8 mouse cellular contexts compared by ENCODE assay signal in genomic region chr10:128212871-128213323, GRCm38 (mm10). TPM values are rescaled to one million over a fixed set of nuclear protein-coding genes. Genes with fewer than 3 reads are reported as not detected.
DNase-seq lines count a peak whose midpoint lies in the region; ATAC-seq and TF ChIP-seq lines count a peak whose summit lies in the region.

No protein-coding gene starts in this region.

- H3K4me3 ChIP-seq in forebrain, embryonic 14.5 days (ENCODE audit: low read depth, low read length) = peak overlapping the region; percentile 6; the same call in 1 of the 2 replicates
- peak overlapping the region; percentile 21 for H3K4me3 ChIP-seq in hindbrain, embryonic 13.5 days
- peak overlapping the region; percentile 38 for H3K4me3 ChIP-seq in left cerebral cortex, adult 2 months
- H3K4me3 ChIP-seq in macrophage (ENCODE audit: inconsistent target) = peak overlapping the region; percentile 22

- H3K27ac ChIP-seq in forebrain, embryonic 14.5 days (ENCODE audit: low read depth, low read length) = no peak overlapping the region
- H3K27ac ChIP-seq in hindbrain, embryonic 13.5 days = no peak overlapping the region
- no peak overlapping the region for H3K27ac ChIP-seq in left cerebral cortex, adult 2 months
- H3K27ac ChIP-seq in macrophage = no peak overlapping the region

- 2% methylated on average over 18 of the region's 18 CpGs for WGBS in forebrain, embryonic 14.5 days
- under 1% methylated on average over 18 of the region's 18 CpGs for WGBS in hindbrain, embryonic 13.5 days
- WGBS in macrophage (ENCODE audit: missing documents) = 2% methylated on average over 18 of the region's 18 CpGs

- H3K27me3 ChIP-seq in forebrain, embryonic 14.5 days (replicated peaks; ENCODE audit: control insufficient read depth, insufficient read depth, low read length) = 0 out of 2 replicates have a peak, but pooled peaks cover 2% of the 10 kb centered on the region
- peaks cover 16% of the 10 kb centered on the region for H3K27me3 ChIP-seq in hindbrain, embryonic 13.5 days

- 0 out of 2 replicates have a peak, but pooled peaks cover 3% of the 10 kb centered on the region for H3K36me3 ChIP-seq in forebrain, embryonic 14.5 days (ENCODE audit: control insufficient read depth, insufficient read depth, low read length)
- 0 out of 2 replicates have a peak, but pooled peaks cover 4% of the 10 kb centered on the region for H3K36me3 ChIP-seq in hindbrain, embryonic 13.5 days
- no peaks in the 10 kb centered on the region for H3K36me3 ChIP-seq in macrophage (ENCODE audit: inconsistent target)

- peak overlapping the region; percentile 43 for H3K4me2 ChIP-seq in forebrain, embryonic 14.5 days (ENCODE audit: low read length)
- H3K4me2 ChIP-seq in hindbrain, embryonic 13.5 days = peak overlapping the region; percentile 50

- peak overlapping the region; percentile 25; the same call in 1 of the 2 replicates for H3K9ac ChIP-seq in forebrain, embryonic 14.5 days (ENCODE audit: low read length)
- H3K9ac ChIP-seq in hindbrain, embryonic 13.5 days = no peak overlapping the region

- H3K4me1 ChIP-seq in forebrain, embryonic 14.5 days (ENCODE audit: control insufficient read depth, insufficient read depth, low read length) = peaks cover 4% of the 10 kb centered on the region; the same call in 1 of the 2 replicates
- peaks cover 14% of the 10 kb centered on the region for H3K4me1 ChIP-seq in hindbrain, embryonic 13.5 days (replicated peaks)

- peak; percentile 25; the same call in 1 of the 2 replicates for ATAC-seq in forebrain, embryonic 14.5 days
- 0 out of 2 replicates have a peak, but pooled peaks have one; percentile 15 for ATAC-seq in hindbrain, embryonic 13.5 days (ENCODE audit: low FRiP score)

- intact Hi-C loops in left cerebral cortex, adult 2 months (cut with DNase I) = loop anchor here (1.0 kb wide), 1 partner anchor 71 kb away; no protein-coding TSS in a partner anchor

- TF ChIP-seq CTCF in left cerebral cortex, adult 2 months (IDR thresholded peaks at IDR 0.05) = peak; percentile 78

- DNase-seq in NIH3T3 (ENCODE audit: low read depth) = peak; percentile 79
- peak; percentile 80 for DNase-seq in cerebellum, adult 11-12 months
- DNase-seq in forebrain, embryonic 14.5 days (ENCODE audit: low spot score) = peak; percentile 74
- peak; percentile 44 to 65 for DNase-seq in left cerebral cortex, adult 2 months (ENCODE audit: extremely low spot score in 1 of 2, low spot score in 2 of 2)
- DNase-seq in retina, postnatal 1 day = peak; percentile 78
- peak; percentile 78 for DNase-seq in thymus, postnatal 4 days

- H3K9me3 ChIP-seq in forebrain, embryonic 14.5 days (replicated peaks; ENCODE audit: control insufficient read depth, low read length) = no peaks in the 10 kb centered on the region
- H3K9me3 ChIP-seq in hindbrain, embryonic 13.5 days = no peaks in the 10 kb centered on the region

- peaks cover 4% of the 10 kb centered on the region; the same call in 1 of the 2 replicates for H3K79me2 ChIP-seq in macrophage (ENCODE audit: inconsistent target)

RNA-seq across cellular contexts. Expression of gene Spryd4, which starts 1.3 kb away (rescaled TPM):
- polyA plus RNA-seq in forebrain, embryonic 14.5 days (2014; fragmentation: Nextera tagmentation; extraction: Ambion mirVana) = 22.8 and 23.8 TPM in 2 replicates
- 19.6 and 21.7 TPM in 2 replicates for polyA plus RNA-seq in hindbrain, embryonic 13.5 days (2015; fragmentation: Nextera tagmentation; extraction: Ambion mirVana)
- total RNA-seq in left cerebral cortex, adult 2 months (2021) = 10 to 100 TPM in 1 of 2 experiments, 1 to 10 TPM in 1; 9.5 to 10.4 TPM
- 1 to 10 TPM in 16 of 26 experiments, under 1 TPM in 3, not detected in 7; 0.67 to 5.1 (median 2.5) TPM for total RNA-seq in macrophage (2018; cell fraction: chromatin; rRNA removed)
- 1 to 10 TPM; 3.5 to 10.0 (median 7.2) TPM for total RNA-seq in macrophage (2018; cell fraction: cytosol; rRNA removed)
- total RNA-seq in macrophage (2018; cell fraction: nucleus; rRNA removed) = 1 to 10 TPM in 24 of 26 experiments, under 1 TPM in 2; 0.67 to 8.2 (median 3.6) TPM
- 5.3 to 10.6 TPM (median 6.9 TPM) in 3 replicates for polyA plus RNA-seq in macrophage (2018)

RNA-seq across cellular contexts. Expression of gene Mip, which starts 12.7 kb away (rescaled TPM):
- polyA plus RNA-seq in forebrain, embryonic 14.5 days (2014; fragmentation: Nextera tagmentation; extraction: Ambion mirVana) = 0.19 and 0.22 TPM in 2 replicates
- 0.14 and 0.21 TPM in 2 replicates for polyA plus RNA-seq in hindbrain, embryonic 13.5 days (2015; fragmentation: Nextera tagmentation; extraction: Ambion mirVana)
- total RNA-seq in left cerebral cortex, adult 2 months (2021) = not detected
- total RNA-seq in macrophage (2018; cell fraction: chromatin; rRNA removed) = not detected
- not detected for total RNA-seq in macrophage (2018; cell fraction: cytosol; rRNA removed)
- total RNA-seq in macrophage (2018; cell fraction: nucleus; rRNA removed) = not detected
- not detected in 3 replicates for polyA plus RNA-seq in macrophage (2018)

RNA-seq across cellular contexts. Expression of gene Gls2, which starts 18.6 kb away (rescaled TPM):
- 0.32 and 0.95 TPM in 2 replicates for polyA plus RNA-seq in forebrain, embryonic 14.5 days (2014; fragmentation: Nextera tagmentation; extraction: Ambion mirVana)
- 0.75 and 1.3 TPM in 2 replicates for polyA plus RNA-seq in hindbrain, embryonic 13.5 days (2015; fragmentation: Nextera tagmentation; extraction: Ambion mirVana)
- 10 to 100 TPM; 36.2 to 37.1 TPM for total RNA-seq in left cerebral cortex, adult 2 months (2021)
- 10 to 100 TPM in 1 of 26 experiments, 1 to 10 TPM in 6, under 1 TPM in 2, not detected in 17; 0.55 to 20.1 (median 1.7) TPM for total RNA-seq in macrophage (2018; cell fraction: chromatin; rRNA removed)
- total RNA-seq in macrophage (2018; cell fraction: cytosol; rRNA removed) = under 1 TPM in 7 of 26 experiments, not detected in 19; 0.09 to 0.62 (median 0.23) TPM
- 1 to 10 TPM in 2 of 26 experiments, under 1 TPM in 5, not detected in 19; 0.35 to 4.1 (median 0.86) TPM for total RNA-seq in macrophage (2018; cell fraction: nucleus; rRNA removed)
- not detected in 3 replicates for polyA plus RNA-seq in macrophage (2018)

RNA-seq across cellular contexts. Expression of gene Timeless, which starts 19.0 kb away (rescaled TPM):
- 27.2 and 28.3 TPM in 2 replicates for polyA plus RNA-seq in forebrain, embryonic 14.5 days (2014; fragmentation: Nextera tagmentation; extraction: Ambion mirVana)
- 24.6 and 29.5 TPM in 2 replicates for polyA plus RNA-seq in hindbrain, embryonic 13.5 days (2015; fragmentation: Nextera tagmentation; extraction: Ambion mirVana)
- total RNA-seq in left cerebral cortex, adult 2 months (2021) = 1 to 10 TPM; 8.2 to 9.1 TPM
- total RNA-seq in macrophage (2018; cell fraction: chromatin; rRNA removed) = 10 to 100 TPM in 18 of 26 experiments, 1 to 10 TPM in 7, under 1 TPM in 1; 0.99 to 87.9 (median 16.9) TPM
- total RNA-seq in macrophage (2018; cell fraction: cytosol; rRNA removed) = 10 to 100 TPM in 10 of 26 experiments, 1 to 10 TPM in 16; 1.1 to 20.9 (median 4.0) TPM
- 10 to 100 TPM in 14 of 26 experiments, 1 to 10 TPM in 11, under 1 TPM in 1; 0.98 to 66.0 (median 13.8) TPM for total RNA-seq in macrophage (2018; cell fraction: nucleus; rRNA removed)
- polyA plus RNA-seq in macrophage (2018) = 4.1 to 22.4 TPM (median 9.6 TPM) in 3 replicates

RNA-seq across cellular contexts. Expression of gene Rbms2, which starts 32.8 kb away (rescaled TPM):
- 7.4 and 9.6 TPM in 2 replicates for polyA plus RNA-seq in forebrain, embryonic 14.5 days (2014; fragmentation: Nextera tagmentation; extraction: Ambion mirVana)
- 11.1 and 13.1 TPM in 2 replicates for polyA plus RNA-seq in hindbrain, embryonic 13.5 days (2015; fragmentation: Nextera tagmentation; extraction: Ambion mirVana)
- 10 to 100 TPM; 15.6 to 16.4 TPM for total RNA-seq in left cerebral cortex, adult 2 months (2021)
- 10 to 100 TPM; 10.0 to 83.7 (median 34.7) TPM for total RNA-seq in macrophage (2018; cell fraction: chromatin; rRNA removed)
- 10 to 100 TPM; 21.5 to 36.4 (median 25.4) TPM for total RNA-seq in macrophage (2018; cell fraction: cytosol; rRNA removed)
- 10 to 100 TPM; 11.7 to 73.4 (median 20.6) TPM for total RNA-seq in macrophage (2018; cell fraction: nucleus; rRNA removed)
- polyA plus RNA-seq in macrophage (2018) = 18.9 to 45.4 TPM (median 23.8 TPM) in 3 replicates
